Mouse (Mus musculus) thymus, postnatal 10 days (tissue): ENCODE measurements around the gene Lekr1.

Experiments
- DNase-seq, 2 experiments: peaks; one replicate each; pipeline ENCODE4 v3.0.0; 2021; ENCODE audit warnings: low spot score in 2 of 2

The Lekr1 gene

DNA sequence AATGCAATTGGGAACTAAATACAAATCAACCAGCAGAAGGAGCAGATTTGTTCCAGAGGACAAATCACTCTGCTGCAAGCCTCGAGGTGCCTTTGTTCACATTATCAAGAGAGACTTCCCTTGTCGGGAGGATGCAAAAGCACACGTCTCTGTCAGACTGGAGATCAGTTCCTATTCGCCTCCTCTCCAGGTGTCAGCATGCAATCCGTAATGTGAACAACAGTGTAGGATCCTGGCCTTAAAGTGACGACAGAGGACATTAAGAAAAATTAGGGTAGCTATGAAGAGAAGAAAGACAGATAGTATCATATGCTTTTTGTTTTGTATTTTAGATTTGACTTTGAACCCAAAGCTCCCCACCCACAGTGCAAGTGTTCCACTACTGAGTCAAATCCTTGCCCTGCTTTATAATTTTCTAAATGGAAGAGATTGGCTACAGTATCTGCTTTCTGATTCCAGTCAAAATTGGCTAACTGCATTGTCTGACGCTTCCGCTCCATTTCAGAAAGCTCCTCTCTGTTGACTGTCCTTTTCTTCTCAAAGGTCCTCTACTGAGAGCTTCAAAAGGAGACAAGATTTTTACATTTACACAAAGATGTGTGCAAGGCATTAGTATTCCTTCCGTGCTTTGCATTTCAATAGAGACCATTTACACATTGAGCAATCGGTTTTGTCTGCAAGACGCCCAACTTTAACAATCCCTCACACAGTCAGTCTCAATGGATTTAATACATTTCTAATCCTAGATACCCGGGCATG is 8.9 kb upstream of the Lekr1 start:
- no peak for DNase-seq

DNA sequence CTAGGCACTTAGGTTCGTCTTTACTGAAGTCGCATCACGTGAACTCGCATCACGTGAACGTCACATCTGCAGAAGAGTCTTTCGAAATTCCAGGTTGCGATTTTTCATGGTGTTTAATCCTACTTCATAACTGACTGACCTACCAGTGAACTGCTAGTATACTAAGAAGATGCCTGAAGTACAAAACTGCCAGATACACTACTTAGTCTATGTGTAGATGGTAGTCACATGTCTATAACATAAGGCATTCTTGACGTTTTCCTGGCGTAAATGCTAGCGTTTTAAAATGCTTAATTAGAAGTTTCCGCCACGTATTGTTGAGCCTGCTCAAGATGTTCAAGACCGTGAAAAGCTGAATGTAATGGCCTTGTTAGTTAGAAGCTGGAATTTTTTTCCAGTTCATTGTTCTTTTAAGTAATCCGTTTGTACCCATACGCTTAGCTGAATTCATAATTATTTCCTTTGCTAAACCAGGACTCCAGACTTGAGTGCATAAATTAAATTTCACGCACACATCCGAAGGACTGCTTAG is 7.9 kb upstream of the Lekr1 start:
- no peak for DNase-seq

DNA sequence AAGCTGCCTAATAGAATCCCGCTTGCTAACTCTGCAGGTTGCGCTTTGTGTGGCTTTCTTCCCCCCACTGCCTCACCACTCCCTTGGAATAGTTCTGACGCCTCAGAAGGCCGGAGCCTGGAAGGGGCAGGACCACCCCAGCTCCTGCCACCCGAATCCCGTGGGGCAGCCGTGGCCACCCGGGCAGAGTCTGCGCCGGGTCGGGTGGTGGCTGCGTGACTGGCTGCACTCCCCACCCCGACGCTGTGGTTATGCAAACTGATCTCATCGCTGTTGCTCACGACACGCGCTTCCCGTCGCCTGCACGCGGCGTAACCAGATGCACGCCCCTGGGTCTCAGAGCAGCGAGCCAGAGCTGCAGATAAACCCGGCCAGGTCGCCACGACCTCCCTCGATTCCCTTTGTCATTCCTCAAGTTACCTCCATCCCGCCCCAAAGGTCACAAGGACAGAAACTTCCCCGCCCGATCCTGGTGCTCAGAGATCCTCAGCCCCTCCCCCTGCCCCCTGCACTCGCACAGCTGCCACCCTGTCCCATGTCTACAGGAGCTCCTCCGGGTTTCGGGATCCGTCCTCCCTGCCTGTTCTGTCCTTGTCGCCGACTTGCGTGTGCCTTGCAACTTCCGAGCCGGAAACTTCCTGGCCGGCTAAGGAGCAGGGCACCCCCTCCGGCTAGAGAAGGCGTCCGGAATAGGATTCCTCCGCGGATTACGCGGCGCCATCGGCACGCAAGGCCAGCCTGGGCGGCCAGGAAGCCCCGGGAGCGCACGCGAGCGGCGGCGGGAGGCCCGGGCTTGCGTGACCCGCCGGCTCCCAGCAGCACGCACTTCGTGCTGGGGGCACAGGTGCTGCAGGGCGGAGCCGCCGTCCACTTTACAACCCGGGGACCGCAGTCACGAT is 7.1 kb upstream of the Lekr1 start:
- peak; percentile 64 to 67 for DNase-seq

DNA sequence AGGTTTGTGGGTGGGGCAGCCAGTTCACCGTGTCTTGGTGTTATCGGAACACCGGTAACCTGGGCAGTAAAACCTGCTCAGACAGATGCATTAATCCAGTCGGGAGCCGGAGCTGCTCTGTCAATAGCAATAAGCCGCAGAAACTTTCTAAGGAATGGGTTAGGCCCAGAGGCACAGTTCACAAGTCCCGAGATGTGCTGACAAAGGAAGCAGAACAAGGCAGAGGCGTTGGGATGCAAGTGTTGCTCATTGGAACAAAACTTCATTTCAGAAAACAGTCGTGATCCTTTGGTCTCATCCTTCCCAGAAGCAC is 6.5 kb upstream of the Lekr1 start:
- DNase-seq = no peak

DNA sequence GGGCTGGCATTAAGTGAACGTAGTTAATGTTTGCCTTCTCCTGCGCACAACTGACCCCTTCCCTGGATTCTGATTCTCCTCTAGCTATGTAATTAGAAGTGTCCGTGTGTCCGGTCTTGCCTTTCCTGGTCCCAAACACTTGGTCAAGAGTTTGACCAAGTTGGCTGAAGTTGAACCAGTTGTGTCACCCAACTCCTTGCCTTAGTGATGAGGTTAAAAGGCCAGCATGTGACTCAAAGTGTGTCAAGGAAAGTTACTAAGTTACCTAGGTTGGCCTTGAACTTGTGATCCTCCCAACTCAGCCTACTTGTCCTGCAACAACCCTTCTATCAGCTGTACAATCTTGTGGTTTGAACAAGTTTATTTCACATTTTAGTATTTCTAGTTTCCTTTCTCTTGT is 5.7 kb upstream of the Lekr1 start:
- no peak for DNase-seq

DNA sequence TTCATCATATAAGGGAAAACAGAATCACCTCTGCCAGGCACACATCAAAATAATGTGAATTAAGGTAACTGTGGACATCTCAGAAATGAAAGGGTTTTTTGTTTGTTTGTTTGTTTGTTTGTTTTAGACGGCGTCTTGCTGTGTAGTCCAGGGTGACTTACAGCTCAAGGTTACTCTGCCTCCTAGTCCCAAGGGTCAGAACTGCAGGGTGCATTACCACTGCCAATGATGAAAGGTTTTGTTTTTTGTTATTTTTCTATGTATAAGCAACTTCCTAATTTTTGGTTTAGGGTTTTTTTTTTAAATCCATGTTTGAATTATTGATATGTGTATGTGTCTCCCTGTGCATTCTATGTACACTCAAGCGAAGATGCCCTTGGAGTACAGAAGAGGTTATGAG is 4.3 kb upstream of the Lekr1 start:
- no peak for DNase-seq

DNA sequence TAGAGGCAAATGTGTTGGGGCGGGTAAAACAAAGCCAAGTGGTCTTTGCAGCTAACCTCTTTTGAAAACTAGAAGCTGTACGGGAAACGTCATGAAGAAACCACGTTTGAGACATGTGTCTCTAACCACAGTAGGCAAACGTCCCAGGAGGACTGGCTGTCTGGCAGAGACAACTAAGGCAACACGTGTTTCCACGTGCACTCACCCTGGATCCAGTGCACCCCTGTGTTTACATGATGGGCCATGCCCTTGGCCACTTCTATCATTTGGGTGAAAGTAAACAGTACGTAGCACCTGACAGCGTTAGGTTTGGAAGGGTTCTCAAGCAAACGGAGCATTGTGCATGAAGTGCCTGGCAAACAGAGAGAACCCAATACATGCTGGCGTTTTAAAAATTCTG is 2.9 kb upstream of the Lekr1 start:
- DNase-seq = peak; percentile 48 to 52

DNA sequence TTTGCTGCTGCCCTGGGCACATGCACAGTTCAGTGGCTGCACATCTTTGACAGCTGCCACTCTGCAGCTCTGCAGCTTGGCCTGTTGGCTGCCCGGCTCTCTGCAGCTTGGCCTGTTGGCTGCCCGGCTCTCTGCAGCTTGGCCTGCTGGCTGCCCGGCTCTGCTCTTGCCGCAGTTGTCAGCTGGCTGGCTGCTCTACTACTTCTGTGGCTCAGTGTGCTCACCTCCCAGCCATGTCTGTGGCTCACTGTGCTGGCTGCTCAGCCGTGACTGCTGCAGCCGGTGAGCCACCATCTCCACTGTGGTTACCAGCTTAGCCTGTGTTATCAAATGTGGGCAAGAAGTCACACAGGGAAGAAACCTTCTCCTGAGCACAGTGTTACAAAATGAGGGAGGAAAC is 4.2 kb downstream of the Lekr1 start:
- no peak for DNase-seq

DNA sequence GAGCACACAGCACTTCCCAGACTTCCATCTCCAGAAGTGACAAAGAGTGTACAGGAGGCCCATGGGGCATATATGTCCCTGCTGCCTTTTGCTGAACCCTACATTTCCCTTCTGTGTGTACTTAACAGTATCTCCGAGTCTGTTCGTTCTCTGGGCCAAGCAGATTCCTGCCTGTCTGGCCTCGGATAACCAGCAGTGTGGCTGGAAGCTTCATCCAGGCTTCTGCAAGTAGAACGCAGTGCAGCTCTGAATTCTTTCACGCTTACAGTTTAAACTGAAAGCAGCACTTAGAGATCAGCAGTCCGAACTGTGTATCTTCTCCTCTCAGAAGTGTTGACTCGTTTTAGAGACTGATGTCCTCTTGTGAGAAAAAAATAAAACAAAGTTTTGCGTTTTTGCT is 7.7 kb downstream of the Lekr1 start:
- no peak for DNase-seq

DNA sequence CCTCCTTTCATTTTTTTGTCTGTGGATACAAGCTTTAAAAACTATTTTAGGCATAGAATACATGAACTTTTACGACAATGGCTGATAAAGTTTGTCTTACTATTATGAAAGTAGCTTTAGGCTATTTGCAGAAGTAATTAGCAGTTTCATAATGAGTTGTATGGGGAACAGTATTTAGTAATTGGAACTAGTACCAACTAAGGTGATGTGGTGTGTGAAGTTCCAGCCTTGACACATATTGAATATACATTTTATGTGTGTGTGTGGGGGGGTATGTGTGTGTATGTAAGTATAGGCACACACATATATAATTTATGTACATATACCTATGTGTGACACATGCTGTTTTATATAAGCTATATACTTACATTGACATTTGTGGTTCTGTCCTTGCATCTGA is 14.6 kb downstream of the Lekr1 start:
- no peak for DNase-seq

DNA sequence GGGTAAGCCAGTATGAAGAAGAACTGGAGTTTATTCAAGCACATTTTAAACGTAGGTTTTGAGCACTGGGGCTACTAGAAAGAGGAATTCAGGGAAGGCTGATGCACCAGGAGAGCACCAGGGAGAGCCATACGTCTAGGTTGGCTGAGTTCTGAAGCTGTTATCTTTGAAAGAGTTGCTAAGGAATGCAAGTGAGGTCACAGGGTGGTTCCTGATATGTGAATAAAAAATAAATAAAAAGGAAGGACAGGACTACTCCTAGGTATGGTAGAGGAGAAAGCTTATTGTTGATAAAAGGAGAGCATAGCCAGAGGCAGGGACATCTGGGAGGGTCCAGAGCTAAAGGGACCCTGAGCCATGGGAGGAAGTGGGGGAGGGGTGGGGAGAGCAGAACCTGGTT is 23.7 kb downstream of the Lekr1 start:
- no peak for DNase-seq

DNA sequence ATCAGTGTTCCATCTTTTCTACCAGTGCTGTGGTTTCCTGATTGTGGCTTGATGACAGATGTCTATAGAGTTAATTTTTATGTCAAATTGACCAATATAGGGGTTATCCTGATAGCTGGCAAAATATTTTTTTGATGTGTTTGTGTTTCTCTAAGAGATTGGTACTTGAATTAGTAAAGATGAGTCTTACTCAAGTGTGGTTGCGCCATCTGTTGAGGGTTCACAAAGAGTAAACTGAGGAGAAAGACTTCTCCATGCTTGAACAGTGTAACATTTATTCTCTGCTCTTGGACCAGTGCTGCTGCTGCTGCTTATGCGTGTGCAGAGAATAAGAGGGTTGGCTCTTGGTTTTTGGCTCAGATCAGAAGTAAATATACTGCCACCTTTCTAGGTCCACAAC is 24.8 kb downstream of the Lekr1 start:
- DNase-seq = no peak

DNA sequence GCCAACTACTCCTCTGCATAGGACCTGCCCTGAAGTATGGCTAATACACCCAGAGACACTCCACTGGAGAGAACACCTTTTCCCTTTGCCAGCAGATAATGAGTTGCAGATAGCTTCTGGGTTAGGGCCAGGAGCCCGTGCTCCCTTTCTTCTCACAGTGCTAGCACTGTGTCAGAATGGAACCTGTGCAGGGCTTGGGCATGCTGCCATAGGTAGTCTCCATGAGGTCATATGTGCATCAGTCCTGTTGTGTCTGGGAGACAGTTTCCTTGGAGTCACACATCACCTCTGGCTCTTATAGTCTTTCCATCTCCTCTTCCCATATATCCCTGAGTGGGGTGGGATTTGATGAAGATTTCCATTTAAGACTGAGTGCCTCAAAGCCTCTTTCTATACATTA is 33.7 kb downstream of the Lekr1 start:
- no peak for DNase-seq

DNA sequence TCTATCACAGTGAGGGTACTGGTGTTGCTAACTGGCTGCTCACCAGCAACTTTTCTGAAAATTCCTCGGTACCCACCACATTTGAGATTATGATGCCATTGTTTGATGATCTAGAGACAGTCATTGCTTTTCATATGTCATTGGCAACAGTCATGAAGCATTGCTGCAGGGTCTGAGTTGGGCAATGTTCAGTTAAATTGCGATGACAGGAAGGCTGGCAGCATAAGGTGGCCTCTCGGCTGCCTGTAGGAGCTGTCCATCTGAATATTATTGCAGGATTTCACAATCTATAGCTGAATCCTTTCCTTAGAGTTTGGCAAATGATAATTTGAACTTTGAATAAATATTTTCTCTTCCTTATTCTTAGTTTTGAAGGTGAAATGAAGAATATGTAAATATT is 48.3 kb downstream of the Lekr1 start:
- DNase-seq = no peak

DNA sequence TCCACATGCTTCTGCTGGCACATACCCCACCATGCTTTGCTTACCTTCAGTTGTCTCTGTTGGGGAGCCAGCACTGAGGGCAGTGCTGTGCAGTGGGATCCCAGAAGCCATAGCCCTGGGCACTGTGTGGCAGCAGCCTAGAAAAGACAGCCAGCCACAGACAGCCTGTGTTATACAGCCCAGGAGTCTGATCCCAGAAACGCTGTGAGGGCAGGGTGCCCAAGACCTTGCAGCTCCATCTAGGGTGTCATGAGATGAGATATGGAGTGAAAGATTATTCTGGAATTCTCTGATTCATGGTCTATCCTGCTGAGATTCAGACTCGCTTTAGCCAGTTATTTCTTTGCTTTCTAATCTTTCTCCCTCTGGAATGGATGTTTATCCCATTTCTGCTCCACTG is 51.4 kb downstream of the Lekr1 start:
- no peak for DNase-seq

DNA sequence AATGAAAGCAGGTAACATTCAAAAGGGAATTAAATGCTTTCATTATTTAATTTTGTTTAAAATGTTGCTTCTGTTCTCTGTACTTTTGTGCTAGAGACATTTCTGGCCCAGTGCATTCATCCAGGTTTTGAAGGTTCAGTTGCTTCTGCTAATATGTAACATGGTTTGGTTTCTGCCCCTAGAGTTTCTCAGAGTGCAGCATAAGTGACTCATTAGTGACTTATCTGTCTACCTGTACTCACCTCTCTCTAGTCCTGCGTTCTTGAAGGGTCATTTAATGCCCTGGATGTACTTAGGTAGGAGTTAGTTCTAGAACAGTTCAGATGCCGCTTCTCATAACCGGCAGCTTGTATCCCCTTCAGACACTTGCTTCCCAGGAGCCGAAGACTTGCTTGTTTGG is 56.9 kb downstream of the Lekr1 start:
- no peak for DNase-seq

DNA sequence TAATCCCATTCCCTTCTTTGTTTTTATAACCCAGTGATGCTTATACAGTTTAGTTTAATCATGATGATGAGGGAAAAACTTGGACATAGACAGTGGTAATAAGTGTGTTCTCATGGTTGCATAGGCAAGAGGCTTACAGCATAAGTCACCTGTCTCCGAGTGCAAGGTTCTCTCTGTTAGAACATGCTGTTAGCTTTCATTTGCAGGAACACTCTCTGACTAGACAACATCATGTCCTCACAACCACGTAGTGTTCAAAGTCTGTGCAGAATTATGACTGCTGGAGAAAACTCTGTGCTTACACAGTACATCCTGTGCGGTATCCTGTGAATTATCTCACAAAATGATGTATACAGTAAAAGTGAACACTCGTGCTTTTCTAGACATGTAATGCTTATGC is 57.6 kb downstream of the Lekr1 start:
- no peak for DNase-seq

DNA sequence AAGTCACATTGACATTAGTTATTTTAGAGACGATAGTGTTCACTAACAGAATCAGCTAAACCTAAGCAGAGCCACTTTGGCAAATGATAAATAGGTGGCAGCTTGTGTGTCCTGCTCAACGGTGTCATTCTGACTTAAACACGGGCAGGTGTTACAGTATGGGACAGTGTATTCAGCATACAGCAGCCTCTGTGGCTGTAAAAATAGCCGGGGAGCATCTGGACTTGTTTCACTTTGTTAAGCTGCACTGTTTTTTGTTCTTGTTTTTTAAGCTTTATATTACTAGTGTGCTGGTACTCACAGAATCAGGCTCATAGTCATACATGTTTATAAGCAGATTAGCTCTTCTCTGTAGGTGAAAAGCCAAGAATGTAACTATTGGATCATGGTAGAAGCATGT is 71.8 kb downstream of the Lekr1 start:
- no peak for DNase-seq

DNA sequence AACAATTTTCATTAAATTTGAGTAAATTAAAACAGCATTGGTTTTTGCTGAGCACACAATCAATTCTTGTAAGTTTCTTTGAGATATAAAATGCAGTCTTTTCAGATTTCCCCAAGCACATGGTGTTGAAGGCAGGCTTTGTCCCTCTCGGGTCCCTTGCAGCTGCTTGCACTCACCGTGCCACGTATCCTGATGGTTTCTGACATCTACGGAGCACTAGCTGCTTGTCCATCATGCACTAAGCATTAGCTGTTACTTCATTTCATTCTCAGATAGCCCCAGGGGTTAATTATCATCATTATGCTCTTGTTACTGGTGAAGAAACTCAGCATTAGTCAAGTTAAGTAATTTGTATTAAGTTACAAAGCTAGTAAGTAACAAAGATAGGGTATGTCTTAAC is 78.9 kb downstream of the Lekr1 start:
- no peak for DNase-seq

DNA sequence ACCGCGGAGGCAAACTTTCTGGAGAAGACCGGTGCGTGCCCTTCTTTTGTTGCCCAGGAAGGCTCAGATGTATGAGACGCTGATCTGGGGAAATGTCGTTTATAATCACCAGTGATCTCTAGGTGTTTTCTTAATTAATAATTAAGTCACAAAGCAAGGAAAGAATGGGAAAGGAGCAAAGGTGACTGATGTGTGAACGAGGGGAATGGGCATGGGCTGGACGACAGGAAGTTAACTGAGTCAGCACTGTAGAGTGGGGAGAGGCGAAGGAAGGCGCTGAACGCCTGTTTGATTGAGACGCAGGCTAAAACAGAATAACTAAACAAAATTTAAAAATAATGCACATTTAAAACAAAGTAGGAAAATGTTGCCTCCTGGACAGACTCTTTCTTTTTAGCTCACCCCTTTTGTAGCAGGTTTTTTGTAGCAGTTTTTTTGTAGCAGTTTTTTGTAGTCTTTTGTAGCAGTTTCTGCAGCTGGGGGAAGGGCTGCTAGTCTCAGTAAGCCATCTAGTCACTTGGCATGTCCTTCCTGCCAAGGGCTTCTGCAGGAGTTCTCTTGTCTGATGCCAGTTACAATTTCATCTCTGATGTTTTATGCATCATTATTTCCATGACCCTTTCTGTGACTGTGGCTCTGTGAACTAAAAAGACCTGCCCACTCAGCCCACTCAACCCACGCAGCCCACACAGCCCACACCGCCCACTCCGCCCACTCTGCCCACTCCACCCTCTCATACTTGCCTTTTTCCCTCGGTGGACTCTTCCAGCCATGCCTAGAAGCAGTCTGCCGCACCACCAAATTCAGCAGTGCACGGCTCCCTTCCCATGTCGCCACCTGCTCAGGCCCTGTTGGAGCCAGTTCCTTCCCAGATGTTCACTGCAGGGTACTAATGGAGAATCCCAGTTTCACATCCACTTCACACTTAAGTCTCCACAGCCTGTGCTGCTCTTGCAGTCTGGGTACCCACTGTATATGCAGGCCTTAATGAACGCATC is 98.8 kb downstream of the Lekr1 start:
- no peak for DNase-seq

DNA sequence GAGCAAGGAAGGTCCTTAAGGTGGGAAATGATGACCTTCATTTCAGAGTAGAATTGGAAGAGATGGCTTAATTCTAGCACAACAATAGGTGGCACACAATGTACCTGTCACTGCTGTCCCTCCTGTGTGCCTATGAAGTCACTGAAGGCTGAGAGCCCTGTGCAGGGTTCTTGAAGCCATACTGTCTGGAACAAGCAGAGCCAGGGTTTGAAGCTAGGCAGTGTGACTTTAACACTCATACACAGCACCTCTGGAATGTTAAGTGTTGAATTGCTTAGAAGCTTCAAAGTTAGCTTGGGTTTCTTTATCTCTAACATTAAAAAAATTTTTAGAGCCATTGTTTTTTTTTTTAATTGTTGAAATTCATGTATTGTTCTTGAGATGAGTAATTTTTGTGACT is 100.4 kb downstream of the Lekr1 start:
- no peak for DNase-seq
